Mouse (Mus musculus): ENCODE results near the gene Pdcd1. TPM values are rescaled to one million over a fixed set of nuclear protein-coding genes. Genes with fewer than 3 reads are reported as not detected.
A peak's percentile ranks its signal among the peaks of the same experiment; 100 is the strongest.

The Pdcd1 gene
- total and polyA plus RNA-seq, 3 experiments: 0.06 TPM; not detected in 2

DNA sequence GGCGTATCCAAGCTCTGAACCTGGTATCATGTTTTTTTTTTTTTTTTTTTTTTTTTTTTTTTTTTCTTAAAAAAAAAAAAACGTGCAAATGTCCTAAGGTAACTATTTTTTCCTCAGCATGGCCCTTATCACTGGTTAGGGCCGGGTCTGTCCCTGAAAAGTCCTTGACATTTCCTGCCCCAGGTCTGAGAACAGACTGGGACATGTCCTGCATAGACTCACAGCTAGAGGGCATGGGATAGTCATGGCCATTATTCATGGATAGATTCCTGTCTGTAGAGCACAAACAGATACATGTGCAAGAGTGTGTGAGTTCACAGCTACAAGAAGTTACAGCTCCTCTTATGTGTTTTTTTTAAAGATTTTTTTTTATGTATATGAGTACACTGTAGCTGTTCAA is 63.6 kb downstream of the Pdcd1 start:
- WGBS: 38% methylated on average over 3 of the region's 3 CpGs
- no peak overlapping the region for H3K27ac ChIP-seq
- no peaks in the 10 kb centered on the region; the same call in 1 of the 2 replicates for H3K4me1 ChIP-seq (ENCODE audit: control insufficient read depth, insufficient read depth, low read length)
- no peak overlapping the region for H3K9ac ChIP-seq (ENCODE audit: low read depth, low read length)
- H3K4me3 ChIP-seq: no peak overlapping the region
- H3K36me3 ChIP-seq (ENCODE audit: control insufficient read depth, insufficient read depth, low read length): no peaks in the 10 kb centered on the region
- intact Hi-C loops (cut with DNase I): loop anchor here (10.0 kb wide), 1 partner anchor 86 kb away; no protein-coding TSS in a partner anchor
- no peaks in the 10 kb centered on the region for H3K27me3 ChIP-seq (ENCODE audit: control insufficient read depth, insufficient read depth, low read length)
- no peak for TF ChIP-seq EP300 (IDR thresholded peaks at IDR 0.05; ENCODE audit: insufficient read depth, low read depth, low read length)
- TF ChIP-seq CTCF (IDR thresholded peaks at IDR 0.05): peak; percentile 26
- H3K79me2 ChIP-seq (replicated peaks; ENCODE audit: control insufficient read depth, insufficient read depth, low read length): no peaks in the 10 kb centered on the region
- DNase-seq: no peak

Other genes with a start within 250 kb of the Pdcd1 start
- 10 to 100 TPM; 13.0 to 15.1 TPM for gene Ing5, start 248.6 kb downstream of the Pdcd1 start, total RNA-seq (2021)
- gene Ing5, start 248.6 kb downstream of the Pdcd1 start, polyA plus RNA-seq (2012; rRNA removed): 5.4 and 6.8 TPM in 2 replicates
- 10 to 100 TPM; 32.3 to 35.1 TPM for gene D2hgdh, start 227.6 kb downstream of the Pdcd1 start, total RNA-seq (2021)
- gene D2hgdh, start 227.6 kb downstream of the Pdcd1 start, polyA plus RNA-seq (2012; rRNA removed): 64.1 and 72.6 TPM in 2 replicates
- gene Gal3st2, start 191.2 kb downstream of the Pdcd1 start, total RNA-seq (2021): under 1 TPM; 0.65 to 0.93 TPM
- gene Gal3st2, start 191.2 kb downstream of the Pdcd1 start, polyA plus RNA-seq (2012; rRNA removed): 0.09 and 1.0 TPM in 2 replicates
- under 1 TPM; 0.64 to 0.76 TPM for gene Gal3st2b, start 134.2 kb downstream of the Pdcd1 start, total RNA-seq (2021)
- 0.32 and 1.7 TPM in 2 replicates for gene Gal3st2b, start 134.2 kb downstream of the Pdcd1 start, polyA plus RNA-seq (2012; rRNA removed)
- gene Gal3st2c, start 62.0 kb downstream of the Pdcd1 start, total RNA-seq (2021): 1 to 10 TPM in 1 of 2 experiments, under 1 TPM in 1; 0.80 to 1.1 TPM
- gene Gal3st2c, start 62.0 kb downstream of the Pdcd1 start, polyA plus RNA-seq (2012; rRNA removed): 0.44 and 0.76 TPM in 2 replicates
- not detected for gene Neu4, start 32.1 kb downstream of the Pdcd1 start, total RNA-seq (2021)
- gene Neu4, start 32.1 kb downstream of the Pdcd1 start, polyA plus RNA-seq (2012; rRNA removed): 0.06 TPM in 1 of 2 replicates, not detected in the other